Mouse (Mus musculus) right cerebral cortex, adult 18-20 months (tissue): ENCODE data around the gene Lypd4.
"Not testable (repeated sequence)": the region's sequence is repeated elsewhere in the genome, so short reads cannot be mapped to it uniquely, and the experiment has no call there.

ENCODE experiments used
- DNase-seq: peaks from one replicate; pipeline ENCODE4 v3.0.0; 2022; ENCODE audit warnings: mixed read lengths

Gene Lypd4

DNA sequence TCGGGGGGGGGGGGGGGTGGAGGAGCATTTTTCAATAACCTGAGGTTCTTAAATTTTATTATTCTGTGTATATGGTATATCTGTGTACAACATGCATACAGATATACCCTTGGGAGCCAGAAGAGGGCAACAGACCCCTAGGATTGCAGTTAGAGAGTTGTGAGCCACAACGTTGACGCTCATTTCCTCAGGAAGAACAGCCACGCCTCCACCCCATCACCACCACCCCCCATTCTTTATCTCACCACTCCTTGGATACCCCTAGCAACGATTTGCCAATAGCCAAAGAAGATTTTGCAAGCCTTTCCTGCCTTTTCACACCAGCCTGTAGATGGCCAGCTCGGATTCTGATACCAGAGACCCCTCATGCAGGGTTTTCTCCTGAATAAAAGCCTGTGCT is 24.0 kb downstream of the Lypd4 start:
- no peak for DNase-seq

DNA sequence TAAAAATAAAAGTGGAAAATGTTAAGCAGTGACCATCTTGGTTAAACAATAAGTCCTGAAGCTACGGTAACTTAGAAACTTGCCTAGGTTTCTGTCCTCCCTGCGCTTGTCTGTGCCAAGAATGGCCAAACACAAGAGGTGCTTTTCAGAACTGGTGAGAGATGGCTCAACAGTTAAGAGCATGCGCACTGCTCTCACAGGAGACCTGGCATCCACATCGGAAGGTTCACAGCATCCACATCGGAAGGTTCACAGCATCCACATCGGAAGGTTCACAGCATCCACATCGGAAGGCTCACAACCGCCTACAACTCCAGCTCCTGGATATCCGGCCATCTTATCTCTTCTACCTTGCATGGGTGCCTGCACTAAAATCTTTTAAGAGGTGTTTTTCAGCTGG is 24.6 kb downstream of the Lypd4 start:
- no peak for DNase-seq

DNA sequence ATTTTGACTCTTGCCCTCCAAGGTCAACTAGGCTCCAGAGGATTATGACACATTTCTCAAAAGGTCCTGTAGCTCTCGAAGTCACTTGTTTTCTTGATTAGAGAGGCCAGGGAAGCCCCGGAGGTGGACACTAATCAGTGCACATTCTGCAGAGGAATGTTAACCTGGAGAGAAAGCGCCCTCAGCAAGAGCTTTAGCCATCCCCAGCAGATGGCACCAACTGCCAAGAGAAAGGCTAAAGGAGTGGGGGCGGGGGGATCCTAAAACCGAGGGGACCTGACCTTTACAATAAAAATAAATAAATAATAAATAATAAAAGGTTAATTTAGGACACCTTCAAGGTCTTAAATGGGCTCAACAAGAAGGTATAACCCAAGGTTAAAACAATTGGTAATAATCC is 25.6 kb downstream of the Lypd4 start:
- DNase-seq, result no peak

DNA sequence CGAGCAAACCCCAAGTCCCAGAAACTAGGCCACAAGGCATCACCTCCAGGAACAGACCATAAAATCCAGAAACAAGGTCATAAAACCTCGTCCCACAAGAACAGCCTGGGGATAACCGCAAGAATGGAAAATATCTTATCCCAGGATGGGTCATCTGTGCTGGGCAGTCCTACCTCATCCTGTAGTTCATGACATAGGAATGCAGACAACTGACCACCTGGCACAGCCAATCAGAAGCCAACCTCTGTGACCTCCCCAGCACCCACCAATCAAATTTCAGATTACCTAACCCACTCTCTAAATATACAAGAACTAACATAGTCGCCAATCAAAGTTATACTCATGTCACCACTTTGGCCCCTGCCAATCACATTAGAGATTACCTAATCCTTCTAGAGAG is 28.7 kb downstream of the Lypd4 start:
- DNase-seq, result no peak

DNA sequence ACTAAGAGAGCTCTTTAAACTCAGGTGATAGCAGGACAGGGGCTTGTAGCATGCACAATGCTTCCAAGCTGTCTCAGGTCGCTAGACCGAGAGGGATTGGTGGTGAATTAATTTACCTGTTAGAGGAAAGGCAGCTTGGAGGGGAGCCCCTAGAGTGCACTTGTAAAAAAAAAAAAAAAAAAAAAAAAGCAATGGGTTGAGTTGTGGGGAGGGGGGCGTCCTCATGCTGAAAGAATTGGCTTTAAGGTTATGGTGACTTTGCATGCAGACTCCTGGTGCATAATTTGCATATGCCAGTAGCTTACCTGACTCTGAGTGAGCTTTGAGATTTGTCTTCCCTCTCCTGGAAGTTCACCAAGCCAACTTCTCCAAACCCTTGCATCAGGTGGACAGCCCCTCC is 29.4 kb downstream of the Lypd4 start:
- DNase-seq, result no peak

DNA sequence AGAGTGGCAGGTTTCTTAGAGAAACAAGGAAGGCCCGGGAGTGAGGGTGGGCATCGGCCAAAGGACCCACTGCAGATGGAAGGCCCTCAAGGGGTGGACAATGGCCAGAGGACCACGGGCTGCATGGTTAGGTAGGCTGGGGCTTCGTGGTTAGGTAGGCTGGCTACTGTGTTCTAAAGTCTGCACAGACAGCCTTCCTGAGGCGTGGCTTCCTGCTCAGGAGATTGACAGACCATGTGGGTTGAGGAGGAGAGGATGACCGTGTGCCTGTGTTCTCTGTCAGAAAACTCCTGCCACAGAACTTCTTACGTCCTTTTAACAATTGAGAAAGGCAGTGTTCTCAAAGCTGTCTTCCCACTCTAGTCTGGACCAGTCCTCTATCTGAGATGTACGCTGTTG is 30.3 kb downstream of the Lypd4 start:
- DNase-seq, result no peak

DNA sequence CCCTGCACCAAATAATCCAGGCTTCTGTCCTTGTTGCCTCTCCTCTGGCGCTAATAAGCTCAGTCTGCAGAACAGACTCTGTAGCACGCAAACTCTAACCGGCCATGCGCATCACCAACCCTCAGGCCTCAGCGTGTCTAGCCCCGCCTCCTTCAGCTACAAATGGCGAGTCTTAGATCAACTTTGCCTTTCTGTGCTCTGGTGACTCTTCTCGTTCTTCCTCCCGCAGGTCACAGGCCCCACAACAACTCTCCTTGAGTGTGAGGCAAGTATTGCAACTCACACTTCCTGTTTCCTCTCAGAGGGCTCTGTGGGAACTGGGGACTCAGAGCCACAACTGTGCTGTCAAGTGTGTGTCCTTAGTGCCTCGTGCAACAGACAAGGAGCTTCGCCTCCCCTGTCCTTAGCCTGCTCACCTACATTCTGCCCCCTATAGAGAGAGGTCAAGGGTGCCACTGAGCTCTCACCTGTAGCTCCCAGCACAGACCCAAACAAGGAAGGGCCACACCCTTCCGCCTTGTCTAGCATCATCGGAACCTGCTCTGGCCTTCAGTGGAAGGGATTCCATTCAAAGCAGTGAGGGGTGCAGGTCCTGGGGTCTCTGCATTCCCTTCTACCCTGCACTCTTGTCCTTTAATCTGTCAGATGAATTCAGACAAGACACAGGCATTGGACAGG is 30.9 kb downstream of the Lypd4 start:
- not testable (repeated sequence) for DNase-seq

DNA sequence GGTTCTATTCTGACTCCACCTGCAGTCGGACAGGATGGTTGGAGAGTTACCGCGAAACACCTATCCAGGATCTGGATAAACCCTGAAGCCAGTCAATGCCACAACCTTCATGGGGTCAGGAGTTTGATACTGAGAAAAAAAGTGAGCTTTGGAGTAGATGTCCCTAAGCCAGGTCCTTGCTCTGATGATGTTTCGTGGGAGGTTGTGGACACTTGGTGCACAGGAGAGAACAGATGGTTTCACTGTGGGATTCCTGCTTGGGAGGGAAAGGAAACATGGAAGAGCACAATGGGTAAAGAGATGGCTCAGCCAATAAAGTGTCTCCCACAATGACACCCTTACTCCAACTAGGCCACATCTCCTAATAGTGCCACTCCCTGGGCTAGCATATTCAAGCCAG is 42.6 kb downstream of the Lypd4 start:
- no peak for DNase-seq

DNA sequence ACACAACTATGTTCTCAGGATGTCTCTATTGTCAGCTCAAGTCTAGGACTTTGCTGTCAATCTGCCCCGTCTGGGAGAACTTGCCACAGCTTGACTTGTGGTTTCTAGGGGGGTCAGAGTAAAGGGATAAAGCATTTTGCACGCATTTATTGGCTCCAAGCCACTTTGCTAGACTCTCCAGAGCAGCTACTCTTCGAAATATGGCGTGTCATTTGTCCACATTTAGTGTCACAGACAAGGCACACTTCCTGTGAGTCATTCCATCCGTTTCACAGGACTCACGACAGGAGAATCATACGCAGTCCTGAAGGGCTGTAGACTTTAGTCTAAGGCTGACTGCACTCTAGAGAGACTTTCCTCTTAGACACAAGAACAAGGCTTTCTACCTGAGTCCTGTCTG is 45.3 kb downstream of the Lypd4 start:
- no peak for DNase-seq

DNA sequence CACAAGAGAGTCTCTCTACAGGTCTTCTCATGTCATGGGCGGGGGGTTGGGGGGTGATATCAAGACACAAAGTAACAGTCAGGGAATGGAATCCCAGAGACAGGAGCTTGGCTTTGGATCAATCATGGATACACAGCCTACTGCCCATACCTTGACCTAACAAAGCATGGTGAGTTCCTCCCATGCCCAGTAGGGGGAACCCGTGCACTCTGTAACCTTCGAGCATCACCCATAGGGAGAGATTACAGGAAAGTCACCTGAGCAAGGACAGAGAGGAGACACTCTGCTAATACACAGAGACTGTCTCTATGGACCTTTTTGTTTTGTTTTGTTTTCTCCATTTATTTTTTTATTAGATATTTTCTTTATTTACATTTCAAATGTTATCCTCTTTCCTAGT is 52.2 kb downstream of the Lypd4 start:
- DNase-seq, result peak; percentile 72
